Mouse (Mus musculus) testis, postnatal 10 days (tissue): ENCODE results near the gene H2-D1.

Source experiments
- DNase-seq: peaks from one replicate; pipeline ENCODE4 v3.0.0; 2021; ENCODE audit warnings: low spot score

Gene H2-D1

GRCm38 (mm10) chr17:35257378-35257777, 5.2 kb upstream of the H2-D1 start:
- DNase-seq: no peak

GRCm38 (mm10) chr17:35257824-35258491, 4.6 kb upstream of the H2-D1 start:
- peak; percentile 95 for DNase-seq

- DNase-seq: no peak
Observed at GRCm38 (mm10) chr17:35258492-35259478, 3.7 kb upstream of the H2-D1 start.

- no peak for DNase-seq
Observed at GRCm38 (mm10) chr17:35259621-35260020, 2.9 kb upstream of the H2-D1 start.

- DNase-seq: no peak
Observed at GRCm38 (mm10) chr17:35261651-35262050, 879 bp upstream of the H2-D1 start.

GRCm38 (mm10) chr17:35263523-35263883, 973 bp downstream of the H2-D1 start:
- DNase-seq: no peak

- no peak for DNase-seq
Observed at GRCm38 (mm10) chr17:35267399-35268086, 5.0 kb downstream of the H2-D1 start.

GRCm38 (mm10) chr17:35269653-35270347, 7.3 kb downstream of the H2-D1 start:
- peak; percentile 81 for DNase-seq

- DNase-seq: no peak
Observed at GRCm38 (mm10) chr17:35272249-35272648, 9.7 kb downstream of the H2-D1 start.

GRCm38 (mm10) chr17:35274770-35275169, 12.2 kb downstream of the H2-D1 start:
- peak; percentile 95 for DNase-seq

GRCm38 (mm10) chr17:35276304-35276864, 13.9 kb downstream of the H2-D1 start:
- DNase-seq: no peak

GRCm38 (mm10) chr17:35278049-35278448, 15.5 kb downstream of the H2-D1 start:
- DNase-seq: no peak

GRCm38 (mm10) chr17:35278957-35279688, 16.6 kb downstream of the H2-D1 start:
- DNase-seq: no peak

- DNase-seq: no peak
Observed at GRCm38 (mm10) chr17:35280276-35280675, 17.7 kb downstream of the H2-D1 start.

GRCm38 (mm10) chr17:35285431-35285830, 22.9 kb downstream of the H2-D1 start:
- DNase-seq: no peak

- DNase-seq: peak; percentile 84
Observed at GRCm38 (mm10) chr17:35295796-35296195, 33.3 kb downstream of the H2-D1 start.

GRCm38 (mm10) chr17:35300261-35300945, 37.9 kb downstream of the H2-D1 start:
- DNase-seq: peak; percentile 59

GRCm38 (mm10) chr17:35301645-35302258, 39.2 kb downstream of the H2-D1 start:
- peak; percentile 99 for DNase-seq

GRCm38 (mm10) chr17:35303271-35303670, 40.7 kb downstream of the H2-D1 start:
- no peak for DNase-seq
